Mouse (Mus musculus) lung, embryonic 14.5 days (tissue): ENCODE data around the gene Nmur1. TPM values are rescaled to one million over a fixed set of nuclear protein-coding genes. Genes with fewer than 3 reads are reported as not detected.

ENCODE experiments used
- ATAC-seq: fragments of 200-750 bp; cut with Nextera tagmentation; 2 replicates; pipeline ENCODE4 v1.8.0; 2017; ENCODE audit warnings: mild to moderate bottlenecking, moderate TSS enrichment, moderate library complexity; ENCODE audit not compliant: insufficient read depth
- DNase-seq: peaks from one replicate; pipeline ENCODE4 v3.0.0-alpha.2; 2015
- H3K27ac ChIP-seq: fragments of 300-500 bp; sonication (generic); 2 replicates; pipeline ENCODE4 v1.5.1; 2014; ENCODE audit warnings: low read depth, mild to moderate bottlenecking, moderate library complexity
- H3K27me3 ChIP-seq: fragments of 300-500 bp; sonication (generic); 2 replicates; pipeline ENCODE4 v1.6.1; 2014; ENCODE audit warnings: low read length, control low read depth; ENCODE audit not compliant: insufficient read depth
- H3K36me3 ChIP-seq: fragments of 300-500 bp; sonication (generic); 2 replicates; pipeline ENCODE4 v1.6.1; 2014; ENCODE audit warnings: control low read depth; ENCODE audit not compliant: insufficient read depth
- H3K4me1 ChIP-seq: fragments of 300-500 bp; sonication (generic); 2 replicates; pipeline ENCODE4 v1.6.1; 2014; ENCODE audit warnings: antibody characterized with exemption, control low read depth; ENCODE audit not compliant: insufficient read depth
- H3K4me2 ChIP-seq: fragments of 300-500 bp; sonication (generic); 2 replicates; pipeline ENCODE4 v1.6.1; 2014; ENCODE audit warnings: mild to moderate bottlenecking
- H3K4me3 ChIP-seq: fragments of 300-500 bp; sonication (generic); 2 replicates; pipeline ENCODE4 v1.5.1; 2014; ENCODE audit warnings: low read depth, low read length
- H3K9ac ChIP-seq: fragments of 300-500 bp; sonication (generic); 2 replicates; pipeline ENCODE4 v1.6.1; 2014
- H3K9me3 ChIP-seq: fragments of 300-500 bp; sonication (generic); 2 replicates; pipeline ENCODE4 v1.6.1; 2016; ENCODE audit warnings: low read depth, low read length, control low read depth
- CTCF ChIP-seq: IDR thresholded peaks from 2 replicates; pipeline ENCODE4 v1.5.1; 2016; ENCODE audit warnings: antibody characterized with exemption, low read depth
- WGBS: fragments of 180-500 bp; shearing (Covaris S2); extraction: QIAGEN DNeasy Blood & Tissue Kit; methylation state at CpG from one replicate; pipeline ENCODE4 v1.1.7; 2014; 5-methylcytosine and 5-hydroxymethylcytosine counted together
- polyA plus RNA-seq: library from polyadenylated mRNA; unstranded; fragments of >200 nt; fragmentation: Nextera tagmentation; extraction: Ambion mirVana; gene quantifications from 2 replicates; pipeline ENCODE4 v1.2.1, GENCODE M21; 2014

Gene Nmur1
- polyA plus RNA-seq, 1 experiment from 2014 or later: not detected

GRCm38 (mm10) chr1:86440887-86441723, 15.1 kb upstream of the Nmur1 start:
- Histone ChIP-seq H3K4me3 (peak overlapping the region; percentile 50), H3K4me1 (peaks cover 21% of the 10 kb centered on the region), H3K9me3 (no peaks in the 10 kb centered on the region), H3K27me3 (no peaks in the 10 kb centered on the region), H3K4me2 (peak overlapping the region; percentile 95), H3K9ac (peak overlapping the region; percentile 96), H3K27ac (peak overlapping the region; percentile 100), H3K36me3 (no peaks in the 10 kb centered on the region)
- no peak for TF ChIP-seq CTCF
- DNase-seq (peak; percentile 74), ATAC-seq (peak; percentile 33)
- WGBS: under 1% methylated on average over 29 of the region's 29 CpGs

DNA sequence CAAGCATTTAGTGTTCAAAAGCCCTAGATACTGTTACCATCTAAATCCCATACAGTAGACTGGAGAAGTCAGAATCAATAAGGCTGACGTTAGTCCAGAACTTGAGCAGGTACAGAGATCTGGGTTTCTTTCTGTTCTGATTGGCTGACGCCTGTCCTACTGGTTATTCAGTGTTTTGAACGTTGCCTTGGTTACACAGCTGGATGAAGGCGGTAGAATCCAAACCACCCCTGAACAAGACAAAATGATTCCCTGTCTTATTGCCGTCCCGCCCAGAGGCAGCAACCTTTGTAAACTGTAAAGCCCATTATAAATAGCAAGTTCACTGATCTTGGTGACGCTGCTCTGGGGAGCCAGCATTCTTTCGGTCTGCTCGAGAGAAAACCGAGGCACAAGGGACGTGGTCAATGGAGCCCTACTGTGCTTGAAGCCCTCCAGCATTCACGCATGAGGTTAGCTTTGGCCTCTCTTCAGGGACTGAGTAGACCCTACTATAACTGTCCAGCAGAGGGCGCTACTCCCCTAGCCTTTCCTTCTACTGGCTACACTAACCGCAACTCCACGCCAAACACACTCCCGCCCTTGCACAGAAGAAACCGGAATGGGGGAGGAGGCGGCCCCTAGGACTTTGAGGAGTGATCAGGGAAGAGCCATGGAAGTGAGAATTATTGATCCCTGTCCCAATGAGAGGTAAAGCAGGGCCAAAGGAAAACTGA, 14.3 kb upstream of the Nmur1 start:
- ATAC-seq (peak; percentile 77), DNase-seq (peak; percentile 98)
- WGBS: 4% methylated on average over 18 of the region's 18 CpGs
- Histone ChIP-seq H3K9me3 (no peaks in the 10 kb centered on the region), H3K36me3 (no peaks in the 10 kb centered on the region), H3K9ac (peak overlapping the region; percentile 96), H3K4me2 (peak overlapping the region; percentile 95), H3K4me1 (peaks cover 24% of the 10 kb centered on the region), H3K27ac (peak overlapping the region; percentile 100), H3K27me3 (no peaks in the 10 kb centered on the region), H3K4me3 (peak overlapping the region; percentile 50)
- TF ChIP-seq CTCF: peak; percentile 99

DNA sequence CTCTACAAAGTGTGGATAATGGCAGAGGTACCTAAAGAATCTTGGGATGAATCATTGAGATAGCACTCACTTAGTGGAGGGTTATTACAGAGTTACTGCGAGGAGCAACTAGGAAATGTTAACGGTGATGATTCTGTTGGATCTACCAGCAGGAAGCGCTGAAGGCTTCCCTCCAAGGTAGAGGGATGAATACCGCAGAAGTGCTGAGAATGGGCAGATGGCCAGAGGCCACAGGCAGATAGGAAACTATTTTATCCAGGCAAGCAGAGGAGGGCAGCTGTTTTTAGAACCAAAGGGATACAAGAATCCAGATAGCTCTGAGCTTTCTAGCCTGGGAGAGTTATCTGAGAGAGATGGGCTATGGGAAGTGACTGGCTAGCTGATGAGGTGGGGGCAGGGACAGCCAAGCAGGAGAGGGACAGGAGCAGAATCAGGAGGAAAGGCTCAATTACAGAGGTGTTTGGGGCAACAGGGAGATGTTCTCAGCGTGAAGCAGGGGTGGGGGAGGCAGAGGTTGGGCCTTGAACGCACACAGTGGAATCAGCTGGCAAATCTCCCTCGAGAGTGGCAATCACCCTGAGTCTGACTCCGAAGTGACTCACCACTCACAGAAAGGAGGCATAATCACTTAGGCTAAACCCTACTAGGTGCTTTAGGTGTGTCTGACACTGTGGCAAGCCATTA, 13.6 kb upstream of the Nmur1 start:
- Histone ChIP-seq H3K36me3 (no peaks in the 10 kb centered on the region), H3K9me3 (no peaks in the 10 kb centered on the region), H3K9ac (no peak overlapping the region; the same call in 1 of the 2 replicates), H3K4me2 (peak overlapping the region; percentile 95; the same call in 1 of the 2 replicates), H3K4me3 (no peak overlapping the region), H3K27me3 (no peaks in the 10 kb centered on the region), H3K27ac (peak overlapping the region; percentile 3; the same call in 1 of the 2 replicates), H3K4me1 (peaks cover 24% of the 10 kb centered on the region)
- 25% methylated on average over 8 of the region's 8 CpGs for WGBS
- no peak for TF ChIP-seq CTCF
- DNase-seq: no peak
- no peak for ATAC-seq

DNA sequence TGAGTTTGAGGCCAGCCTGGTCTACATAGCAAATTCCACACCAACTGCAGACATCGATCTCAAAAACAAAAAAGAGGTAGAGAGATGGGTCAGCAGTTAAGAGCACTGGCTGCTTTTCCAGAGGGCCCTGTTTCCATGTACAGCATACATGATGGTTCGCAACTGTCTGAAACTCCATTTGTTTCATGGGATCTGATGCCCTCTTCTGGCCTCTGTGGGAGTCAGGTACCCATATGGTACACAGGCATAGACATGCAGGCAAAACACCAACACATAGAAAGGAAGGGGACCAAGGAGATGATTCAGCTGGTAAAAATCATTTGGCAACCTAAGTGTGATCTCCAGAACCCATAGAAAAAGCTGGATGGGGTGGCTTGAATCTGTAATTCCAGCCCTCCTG, 12.5 kb upstream of the Nmur1 start:
- H3K36me3 ChIP-seq: no peaks in the 10 kb centered on the region
- DNase-seq: peak; percentile 37
- H3K9ac ChIP-seq: no peak overlapping the region
- H3K4me3 ChIP-seq: no peak overlapping the region
- no peak overlapping the region for H3K27ac ChIP-seq
- TF ChIP-seq CTCF: peak; percentile 56
- no peak overlapping the region for H3K4me2 ChIP-seq
- ATAC-seq: no peak
- WGBS: 75% methylated on average over 2 of the region's 2 CpGs
- H3K9me3 ChIP-seq: no peaks in the 10 kb centered on the region
- no peaks in the 10 kb centered on the region for H3K27me3 ChIP-seq
- H3K4me1 ChIP-seq: peaks cover 24% of the 10 kb centered on the region

- no peak for TF ChIP-seq CTCF
- no peak for DNase-seq
- Histone ChIP-seq H3K27ac (no peak overlapping the region), H3K9me3 (no peaks in the 10 kb centered on the region), H3K4me3 (no peak overlapping the region), H3K36me3 (no peaks in the 10 kb centered on the region), H3K4me1 (peaks cover 21% of the 10 kb centered on the region), H3K9ac (no peak overlapping the region), H3K4me2 (no peak overlapping the region), H3K27me3 (no peaks in the 10 kb centered on the region)
- no peak for ATAC-seq
- 40% methylated on average over 6 of the region's 6 CpGs for WGBS
Measured at GRCm38 (mm10) chr1:86438014-86438319, 11.9 kb upstream of the Nmur1 start.

- Histone ChIP-seq H3K4me3 (no peak overlapping the region), H3K4me2 (no peak overlapping the region), H3K9me3 (no peaks in the 10 kb centered on the region), H3K27me3 (no peaks in the 10 kb centered on the region), H3K27ac (no peak overlapping the region), H3K4me1 (peaks cover 17% of the 10 kb centered on the region), H3K36me3 (no peaks in the 10 kb centered on the region), H3K9ac (no peak overlapping the region)
- 47% methylated on average over 9 of the region's 9 CpGs for whole genome bisulfite sequencing
- no peak for TF ChIP-seq CTCF
- no peak for ATAC-seq
- no peak for DNase-seq
Measured at GRCm38 (mm10) chr1:86437219-86438013, 11.4 kb upstream of the Nmur1 start.
